Mouse (Mus musculus): ENCODE measurements at regions not wholly inside any gene's neighbourhood (a gene's known extent, or its start where the extent isn't known, plus 50 kb on each side); places are given as distances from the start of the nearest gene placed in this dataset.

DNA sequence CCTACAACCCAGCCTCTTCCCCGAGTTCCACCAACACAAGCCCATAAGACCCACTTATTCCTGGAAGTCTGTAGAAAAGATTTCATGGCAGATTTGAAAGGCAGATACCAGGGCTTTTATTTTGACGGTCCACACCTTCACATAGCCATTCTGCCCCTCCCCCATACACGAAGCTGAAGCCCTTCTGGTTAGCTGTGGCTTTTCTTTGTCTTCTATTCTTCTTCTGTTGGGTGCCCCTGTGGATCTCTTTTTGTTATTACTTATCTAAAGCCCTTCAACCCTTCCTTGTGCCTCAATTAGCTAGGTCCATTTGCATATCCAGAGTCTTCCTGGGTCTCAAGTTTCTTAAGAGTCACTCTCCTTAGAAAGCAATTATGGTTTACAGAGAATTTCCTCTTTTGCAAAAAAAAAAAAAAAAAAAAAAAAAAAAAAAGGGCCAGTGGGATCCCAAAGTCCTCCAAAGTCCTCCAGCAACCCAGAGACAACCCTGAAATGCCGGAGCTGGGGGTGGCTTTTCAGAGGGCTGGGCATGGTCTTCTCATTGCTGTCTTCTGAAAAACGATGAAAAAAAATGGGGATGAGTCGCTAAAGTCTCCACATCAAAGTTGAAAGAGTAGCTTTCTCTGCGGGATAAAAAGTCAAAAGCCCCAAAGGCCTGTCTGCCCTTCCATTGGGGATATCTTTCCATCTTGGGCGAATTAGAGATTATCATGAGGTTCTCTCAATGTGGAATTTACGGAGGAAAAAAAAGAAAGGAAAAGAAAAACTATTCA, 199.0 kb downstream of the Pten start:
- TF ChIP-seq CTCF (IDR thresholded peaks at IDR 0.05; ENCODE audit: low read depth, low read length), result no peak
- TF ChIP-seq EP300 (IDR thresholded peaks at IDR 0.05; ENCODE audit: insufficient read depth, low read depth, low read length), result 0 out of 2 replicates have a peak, but pooled peaks have one; percentile 47
- TF ChIP-seq POLR2A (IDR thresholded peaks at IDR 0.05; ENCODE audit: insufficient read depth, low read length), result no peak

Measured in ES-Bruce4 (cell line).